Mouse (Mus musculus) limb, embryonic 10.5 days (tissue): ENCODE results near the gene Sox2. TPM values are rescaled to one million over a fixed set of nuclear protein-coding genes. Genes with fewer than 3 reads are reported as not detected.
A peak's percentile ranks its signal among the peaks of the same experiment; 100 is the strongest.

ENCODE experiments used
- DNase-seq: peaks from one replicate; pipeline ENCODE4 v3.0.0-alpha.2; 2017; ENCODE audit warnings: low spot score
- H3K27ac ChIP-seq: fragments of 300-500 bp; sonication (generic); 2 replicates; pipeline ENCODE4 v1.5.1; 2016; ENCODE audit warnings: mild to moderate bottlenecking
- H3K27me3 ChIP-seq: fragments of 300-500 bp; sonication (generic); 2 replicates; pipeline ENCODE4 v1.6.1; 2016; ENCODE audit warnings: low read depth, mild to moderate bottlenecking; ENCODE audit not compliant: poor library complexity, severe bottlenecking
- H3K36me3 ChIP-seq: fragments of 300-500 bp; sonication (generic); 2 replicates; pipeline ENCODE4 v1.6.1; 2016; ENCODE audit warnings: mild to moderate bottlenecking, moderate library complexity
- H3K4me1 ChIP-seq: fragments of 300-500 bp; sonication (generic); 2 replicates; pipeline ENCODE4 v1.6.1; 2016
- H3K4me3 ChIP-seq: fragments of 300-500 bp; sonication (generic); 2 replicates; pipeline ENCODE4 v1.5.1; 2016; ENCODE audit warnings: mild to moderate bottlenecking, moderate library complexity
- H3K9me3 ChIP-seq: fragments of 300-500 bp; sonication (generic); replicated peaks from 2 replicates; pipeline ENCODE4 v1.6.1; 2016; ENCODE audit warnings: mild to moderate bottlenecking
- WGBS: fragments of 180-500 bp; shearing (Covaris S2); methylation state at CpG from one replicate; pipeline ENCODE4 v1.1.7; 2016; 5-methylcytosine and 5-hydroxymethylcytosine counted together
- polyA plus RNA-seq: library from polyadenylated mRNA; unstranded; fragments of >200 nt; fragmentation: Nextera tagmentation; extraction: Ambion mirVana; gene quantifications from 2 replicates; pipeline ENCODE4 v1.2.1, GENCODE M21; 2016

Gene Sox2
- polyA plus RNA-seq, 1 experiment from 2014 or later: 0.20 TPM

DNA sequence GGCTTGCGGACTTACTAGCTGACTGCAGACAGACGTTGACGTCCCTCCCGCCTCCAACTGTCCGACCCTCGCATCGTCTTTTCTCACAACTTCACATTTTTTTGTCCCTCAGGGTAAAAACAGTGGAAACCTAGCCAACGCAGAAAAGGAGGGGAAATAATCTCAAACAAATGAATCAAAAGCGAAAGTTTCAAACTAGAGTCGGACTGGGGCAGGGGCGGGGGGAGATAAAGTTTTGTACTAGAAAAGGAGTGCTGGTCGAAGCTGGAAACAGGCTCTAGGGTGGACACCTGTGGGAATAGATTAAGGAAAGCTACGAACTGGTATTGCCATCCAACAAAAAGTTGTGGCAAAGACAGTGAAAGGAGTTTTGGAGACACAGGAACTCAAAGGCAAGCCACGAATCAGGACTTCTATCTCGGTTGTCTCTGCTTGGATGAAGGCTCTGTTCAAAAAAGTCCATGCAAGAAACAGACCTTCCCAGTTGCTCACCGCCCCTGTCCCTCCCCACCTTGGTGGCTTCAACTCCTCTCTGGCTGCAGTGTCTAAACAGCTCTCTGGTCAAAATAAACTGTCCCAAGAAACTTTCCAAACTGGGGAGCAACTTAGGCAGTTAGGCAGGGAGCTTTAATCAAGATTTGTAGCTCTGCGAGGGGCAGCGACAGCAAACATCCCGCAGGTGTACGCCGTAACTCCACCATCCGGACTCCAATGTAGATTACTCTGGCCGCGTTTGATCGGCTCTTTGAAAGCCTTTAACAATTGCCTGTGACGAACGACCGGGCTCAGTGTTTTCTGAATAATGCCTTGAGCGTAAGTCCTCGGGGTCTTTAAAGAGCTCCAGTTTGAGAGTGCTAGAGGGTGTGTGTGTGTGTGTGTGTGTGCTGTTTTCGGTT lies 14.7 kb downstream of the Sox2 start:
- Histone ChIP-seq H3K27ac (no peak overlapping the region), H3K9me3 (no peaks in the 10 kb centered on the region), H3K4me3 (peak overlapping the region; percentile 33), H3K4me1 (peaks cover 20% of the 10 kb centered on the region), H3K36me3 (no peaks in the 10 kb centered on the region), H3K27me3 (peaks cover 100% of the 10 kb centered on the region)
- no peak for DNase-seq
- 0% methylated on average over 31 of the region's 31 CpGs for WGBS

GRCm38 (mm10) chr3:34665751-34666665 lies 15.8 kb downstream of the Sox2 start:
- WGBS: 2% methylated on average over 10 of the region's 10 CpGs
- no peak for DNase-seq
- Histone ChIP-seq H3K27me3 (peaks cover 100% of the 10 kb centered on the region), H3K4me1 (peaks cover 21% of the 10 kb centered on the region), H3K4me3 (no peak overlapping the region), H3K27ac (no peak overlapping the region), H3K36me3 (no peaks in the 10 kb centered on the region), H3K9me3 (no peaks in the 10 kb centered on the region)

GRCm38 (mm10) chr3:34667180-34667579 lies 17.0 kb downstream of the Sox2 start:
- no peaks in the 10 kb centered on the region for H3K9me3 ChIP-seq
- no peak overlapping the region for H3K4me3 ChIP-seq
- no peak overlapping the region for H3K27ac ChIP-seq
- H3K27me3 ChIP-seq: peaks cover 100% of the 10 kb centered on the region
- H3K36me3 ChIP-seq: no peaks in the 10 kb centered on the region
- DNase-seq: peak; percentile 30
- 34% methylated on average over 2 of the region's 2 CpGs for WGBS
- peaks cover 30% of the 10 kb centered on the region for H3K4me1 ChIP-seq

- WGBS: 3% methylated on average over 18 of the region's 18 CpGs
- H3K4me3 ChIP-seq: no peak overlapping the region
- H3K4me1 ChIP-seq: peaks cover 30% of the 10 kb centered on the region
- no peaks in the 10 kb centered on the region for H3K9me3 ChIP-seq
- no peak overlapping the region for H3K27ac ChIP-seq
- H3K27me3 ChIP-seq: peaks cover 100% of the 10 kb centered on the region
- H3K36me3 ChIP-seq: no peaks in the 10 kb centered on the region
- DNase-seq: no peak
These were observed 17.9 kb downstream of the Sox2 start for GRCm38 (mm10) chr3:34667881-34668817.

DNA sequence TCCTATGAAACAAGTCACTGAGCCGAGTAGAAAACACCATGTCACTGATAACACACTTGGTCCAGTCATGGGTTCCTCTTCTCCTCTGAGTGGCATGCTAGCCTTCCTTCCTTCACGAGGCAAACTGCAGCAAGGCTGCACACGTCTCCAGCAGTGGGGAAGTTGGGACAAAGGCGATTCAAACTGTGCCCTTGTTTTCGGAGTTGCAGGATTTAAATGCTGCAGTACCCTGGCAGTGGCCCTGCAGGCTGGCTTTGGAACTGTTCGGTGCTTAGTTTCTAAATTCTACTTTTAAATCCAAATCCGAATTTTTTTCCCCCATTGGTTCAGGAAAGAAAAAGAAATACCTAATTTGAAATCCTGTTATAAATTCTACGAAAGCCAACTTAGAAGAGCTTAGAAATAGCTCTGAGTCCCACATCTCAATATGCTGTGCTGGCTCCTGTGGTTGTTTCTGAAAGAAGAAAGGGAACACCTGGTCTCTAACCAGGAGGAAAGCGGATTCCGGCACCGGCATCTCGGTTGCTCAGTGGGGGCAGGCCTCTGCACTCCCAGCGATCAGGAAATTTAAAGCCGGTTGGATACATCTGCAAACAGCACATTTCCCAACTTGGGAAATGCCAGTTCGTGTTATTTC lies 20.9 kb downstream of the Sox2 start:
- Histone ChIP-seq H3K36me3 (no peaks in the 10 kb centered on the region), H3K27ac (no peak overlapping the region), H3K27me3 (peaks cover 92% of the 10 kb centered on the region), H3K4me1 (peaks cover 10% of the 10 kb centered on the region), H3K4me3 (no peak overlapping the region), H3K9me3 (no peaks in the 10 kb centered on the region)
- DNase-seq: no peak
- 15% methylated on average over 15 of the region's 15 CpGs for WGBS

- Histone ChIP-seq H3K27ac (no peak overlapping the region), H3K36me3 (no peaks in the 10 kb centered on the region), H3K9me3 (no peaks in the 10 kb centered on the region), H3K4me3 (no peak overlapping the region), H3K4me1 (peaks cover 6% of the 10 kb centered on the region; the same call in 1 of the 2 replicates), H3K27me3 (peaks cover 15% of the 10 kb centered on the region)
- DNase-seq: no peak
- 11% methylated on average over 7 of the region's 7 CpGs for WGBS
These were observed 28.6 kb downstream of the Sox2 start for GRCm38 (mm10) chr3:34678840-34679239.

DNA sequence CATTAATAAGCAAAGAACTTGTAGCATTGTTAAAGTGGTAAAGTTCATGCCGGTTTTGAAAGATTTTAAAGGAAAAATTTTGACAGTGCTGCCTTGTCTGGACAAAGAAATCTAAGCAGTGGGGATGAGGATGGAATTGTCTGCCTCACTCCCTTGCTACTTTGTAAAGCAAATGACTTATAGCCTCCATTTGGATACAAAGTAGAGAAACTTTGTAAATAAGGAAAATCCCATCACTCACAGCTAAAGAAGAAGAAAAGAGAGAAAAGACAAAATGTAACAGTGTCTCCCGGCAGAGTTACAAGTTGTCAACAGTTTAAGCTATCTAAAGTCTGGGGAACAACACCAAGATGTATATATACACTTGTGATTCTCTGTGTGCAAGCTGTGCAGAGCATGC lies 29.2 kb downstream of the Sox2 start:
- Histone ChIP-seq H3K9me3 (no peaks in the 10 kb centered on the region), H3K4me1 (peaks cover 6% of the 10 kb centered on the region; the same call in 1 of the 2 replicates), H3K27me3 (peaks cover 9% of the 10 kb centered on the region), H3K36me3 (no peaks in the 10 kb centered on the region), H3K27ac (no peak overlapping the region), H3K4me3 (no peak overlapping the region)
- 70% methylated on average over 2 of the region's 2 CpGs for WGBS
- DNase-seq: no peak

DNA sequence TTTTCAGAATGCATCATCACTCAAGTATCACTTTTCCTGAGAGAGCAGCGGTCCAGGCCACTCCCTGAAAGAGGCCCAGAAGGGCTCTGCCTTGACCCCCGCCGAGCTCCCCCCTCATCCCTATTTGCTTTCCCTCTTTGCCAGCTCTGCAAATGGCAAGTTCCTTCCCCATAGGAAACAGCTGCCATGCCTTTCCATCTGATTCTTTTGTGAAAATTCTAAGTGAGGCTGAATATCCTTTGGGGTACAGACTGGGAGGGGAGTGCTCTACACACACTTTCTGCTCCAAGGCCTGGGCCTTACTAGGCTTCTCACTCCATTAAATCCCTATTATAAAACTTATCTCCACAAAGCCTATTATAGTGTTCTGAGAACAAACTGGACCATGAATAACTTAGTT lies 29.7 kb downstream of the Sox2 start:
- Histone ChIP-seq H3K27me3 (peaks cover 4% of the 10 kb centered on the region; the same call in 1 of the 2 replicates), H3K36me3 (no peaks in the 10 kb centered on the region), H3K9me3 (no peaks in the 10 kb centered on the region), H3K27ac (no peak overlapping the region), H3K4me3 (no peak overlapping the region), H3K4me1 (peaks cover 6% of the 10 kb centered on the region; the same call in 1 of the 2 replicates)
- 50% methylated on average over 3 of the region's 3 CpGs for WGBS
- no peak for DNase-seq

- H3K27me3 ChIP-seq: 0 out of 2 replicates have a peak, but pooled peaks cover under 1% of the 10 kb centered on the region
- H3K36me3 ChIP-seq: no peaks in the 10 kb centered on the region
- no peak overlapping the region for H3K4me3 ChIP-seq
- 87% methylated on average over 6 of the region's 6 CpGs for WGBS
- DNase-seq: no peak
- peaks cover 11% of the 10 kb centered on the region for H3K4me1 ChIP-seq
- H3K27ac ChIP-seq: no peak overlapping the region
- no peaks in the 10 kb centered on the region for H3K9me3 ChIP-seq
These were observed 37.9 kb downstream of the Sox2 start for GRCm38 (mm10) chr3:34688072-34688471.

DNA sequence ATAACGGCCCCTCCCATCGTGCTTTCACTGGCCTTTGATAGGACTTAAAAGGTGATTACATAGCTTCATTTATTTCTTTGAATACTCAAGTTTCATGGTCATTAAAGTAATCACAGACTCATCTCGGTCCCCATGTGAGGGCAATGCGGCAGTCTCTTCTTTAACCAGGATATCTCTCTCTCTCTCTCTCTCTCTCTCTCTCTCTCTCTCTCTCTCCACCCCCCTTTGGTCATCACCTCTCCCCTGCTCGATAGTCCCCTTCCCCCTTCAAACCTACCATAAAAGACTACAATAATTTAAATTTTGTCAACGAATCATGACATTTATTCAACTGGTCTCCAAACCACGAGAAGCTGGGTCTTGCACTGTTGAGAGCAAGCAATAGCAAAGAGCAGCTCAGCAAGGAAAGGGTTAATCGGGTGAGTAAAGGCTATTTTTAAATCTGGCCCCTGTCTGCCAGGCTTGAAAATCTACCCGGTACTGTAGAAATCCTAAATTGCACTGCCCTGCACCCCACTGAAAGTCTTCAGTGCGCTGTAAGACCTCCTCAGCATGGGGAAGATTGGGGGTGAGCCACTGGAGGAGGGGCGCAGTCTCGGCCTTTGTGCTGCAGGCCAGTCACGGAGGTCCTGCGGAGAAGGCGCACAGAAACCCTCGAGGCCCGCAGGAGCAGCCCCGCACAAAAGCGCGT lies 41.6 kb downstream of the Sox2 start:
- peak overlapping the region; percentile 82 for H3K27ac ChIP-seq
- H3K36me3 ChIP-seq: no peaks in the 10 kb centered on the region
- peak overlapping the region; percentile 44 for H3K4me3 ChIP-seq
- WGBS: 13% methylated on average over 20 of the region's 20 CpGs
- peaks cover 6% of the 10 kb centered on the region; the same call in 1 of the 2 replicates for H3K27me3 ChIP-seq
- no peaks in the 10 kb centered on the region for H3K9me3 ChIP-seq
- DNase-seq: peak; percentile 63
- peaks cover 11% of the 10 kb centered on the region for H3K4me1 ChIP-seq

DNA sequence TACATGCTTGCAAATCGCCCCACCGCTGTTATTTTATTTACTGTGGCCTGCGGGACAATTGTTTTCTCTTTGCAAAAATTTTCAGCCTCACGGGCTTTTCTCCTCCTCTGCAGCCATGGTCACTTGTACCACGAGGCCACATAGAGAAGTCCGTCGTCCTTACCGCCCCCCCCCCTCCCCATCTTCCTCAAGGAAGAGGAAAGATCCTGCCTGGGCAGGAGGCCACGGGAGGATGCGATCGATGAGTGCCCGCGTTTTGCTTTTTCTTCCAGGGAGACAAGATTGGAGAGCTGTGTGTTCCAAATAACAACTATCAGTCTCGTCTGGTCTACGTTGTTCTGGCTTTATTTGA lies 42.2 kb downstream of the Sox2 start:
- no peaks in the 10 kb centered on the region for H3K36me3 ChIP-seq
- H3K9me3 ChIP-seq: no peaks in the 10 kb centered on the region
- no peak for DNase-seq
- H3K4me1 ChIP-seq: peaks cover 11% of the 10 kb centered on the region
- 25% methylated on average over 15 of the region's 15 CpGs for WGBS
- peak overlapping the region; percentile 44 for H3K4me3 ChIP-seq
- peak overlapping the region; percentile 82 for H3K27ac ChIP-seq
- peaks cover 6% of the 10 kb centered on the region; the same call in 1 of the 2 replicates for H3K27me3 ChIP-seq
